Mouse (Mus musculus) layer of hippocampus, postnatal 14 days (tissue): Measurements from ENCODE around the gene Egflam. TPM values are rescaled to one million over a fixed set of nuclear protein-coding genes. Genes with fewer than 3 reads are reported as not detected.

Source experiments
- DNase-seq, 2 experiments: peaks; one replicate each; pipeline ENCODE4 v3.0.0; 2021 to 2022; ENCODE audit warnings: low spot score in 2 of 2, mixed read lengths in 1 of 2
- total RNA-seq, 2 experiments: library from RNA; stranded (reverse); gene quantifications; 2 replicates each; pipeline ENCODE4 v1.2.3; 2021

Gene Egflam
- total RNA-seq, 2 experiments from 2014 or later, result 4.6 to 6.5 TPM

DNA sequence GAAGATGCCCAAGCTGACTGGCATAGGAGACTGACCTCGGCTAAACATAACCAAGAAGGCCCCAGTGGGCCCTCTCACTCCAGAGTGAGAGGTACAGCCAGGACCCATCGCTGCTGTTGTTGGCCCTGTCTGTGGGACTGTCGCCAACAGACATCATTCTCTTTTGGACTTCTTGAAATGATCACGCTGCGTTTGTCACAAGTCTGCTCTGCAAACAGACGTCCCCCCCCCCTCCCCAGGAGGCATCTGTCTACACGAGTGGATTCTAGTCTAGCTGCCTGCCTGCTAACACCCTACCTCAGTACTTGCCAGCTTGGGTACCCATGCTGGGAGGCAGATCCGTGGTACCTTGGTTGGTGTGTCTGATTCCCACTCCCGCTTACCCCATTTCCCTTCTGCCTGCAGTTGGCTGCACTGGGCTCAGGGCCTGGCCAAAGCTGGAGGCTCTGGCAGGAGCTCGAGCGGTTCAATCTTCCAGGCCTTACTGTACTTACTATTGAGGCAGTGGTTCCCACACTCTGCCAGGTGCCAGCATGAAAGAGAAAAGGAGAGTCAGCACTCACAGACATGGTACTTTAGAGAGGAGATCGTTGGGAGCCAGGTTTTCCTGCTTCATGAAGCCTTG, 173.9 kb downstream of the Egflam start:
- peak in 1 of 2 experiments; percentile 25 for DNase-seq

DNA sequence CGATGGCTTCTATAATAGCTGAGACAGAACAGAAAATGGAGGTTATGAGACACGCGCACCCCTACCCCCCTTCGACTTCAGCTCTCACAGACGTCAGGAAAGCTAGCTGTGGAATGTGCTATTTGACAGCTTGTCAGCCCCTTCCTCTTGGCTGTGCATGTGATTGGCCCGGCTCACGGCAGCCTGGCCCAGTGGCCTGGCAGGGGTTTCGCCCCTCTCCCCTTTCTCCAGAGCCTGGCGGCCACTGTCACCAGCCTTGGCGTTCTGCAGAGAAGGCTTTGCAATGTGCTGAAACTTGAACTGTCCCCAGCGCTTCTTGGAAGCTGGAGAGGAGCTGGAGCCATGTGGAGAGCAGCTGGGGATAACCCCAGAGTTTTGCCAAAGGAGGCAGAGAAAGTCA, 175.4 kb downstream of the Egflam start:
- DNase-seq, result peak in 1 of 2 experiments; percentile 38

- no peak for DNase-seq
Measured at GRCm38 (mm10) chr15:7217273-7217598, 181.0 kb downstream of the Egflam start.

GRCm38 (mm10) chr15:7216581-7217272, 181.5 kb downstream of the Egflam start:
- DNase-seq, result no peak

DNA sequence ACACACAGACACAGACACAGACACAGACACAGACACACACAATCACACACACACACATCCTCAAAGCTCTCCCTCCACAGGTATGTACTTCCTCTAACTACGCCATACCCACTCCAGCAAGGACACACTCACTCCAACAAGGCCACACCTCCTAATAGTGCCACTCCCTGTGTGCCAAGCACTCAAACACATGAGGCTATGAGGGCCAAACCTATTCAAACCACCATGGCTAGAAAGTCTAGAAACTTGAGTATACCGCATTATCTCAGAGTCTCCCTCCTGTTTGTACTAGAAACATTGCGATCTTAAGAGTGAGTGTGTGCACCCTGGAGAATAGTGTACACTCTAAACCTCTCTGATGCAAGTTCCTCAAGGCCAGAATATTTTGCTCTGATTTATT, 182.3 kb downstream of the Egflam start:
- DNase-seq, result no peak

DNA sequence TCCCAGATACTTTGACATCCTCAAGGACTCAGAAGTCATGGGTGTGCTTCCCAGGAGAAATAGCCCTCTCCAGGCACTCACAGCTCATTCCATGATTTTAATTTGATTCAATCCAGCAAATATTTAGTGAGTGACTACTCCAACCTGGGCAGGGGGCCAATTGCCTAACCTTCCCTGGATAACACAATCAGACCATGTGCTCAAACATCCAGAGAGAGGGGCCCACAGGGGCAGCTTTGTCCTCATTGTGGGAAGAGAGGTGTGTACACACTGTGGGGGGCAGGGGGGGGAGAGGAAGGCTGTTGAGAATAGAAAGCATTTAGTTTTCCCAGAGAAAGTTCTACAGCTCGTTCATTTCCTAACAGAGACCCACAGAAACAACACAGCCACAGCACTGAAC, 184.5 kb downstream of the Egflam start:
- no peak for DNase-seq

DNA sequence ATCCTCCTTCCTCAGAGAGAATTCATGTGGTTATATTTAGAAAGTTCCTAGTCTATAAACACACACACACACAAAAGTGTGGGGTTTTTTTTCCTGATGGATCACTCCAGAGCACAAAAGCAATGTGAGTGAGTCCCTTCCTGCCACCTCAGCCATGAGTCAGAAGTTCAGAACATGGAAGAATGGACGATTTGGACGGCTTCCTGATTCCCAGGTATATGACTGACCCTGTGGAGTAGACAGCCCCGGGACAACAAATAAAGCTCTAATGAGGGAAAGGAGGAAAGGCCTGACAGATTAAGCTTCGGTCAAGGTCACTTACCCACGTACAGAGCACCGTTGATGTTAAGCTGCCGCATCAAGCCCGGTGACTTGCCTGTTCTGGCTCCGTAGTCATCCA, 190.0 kb downstream of the Egflam start:
- no peak for DNase-seq

DNA sequence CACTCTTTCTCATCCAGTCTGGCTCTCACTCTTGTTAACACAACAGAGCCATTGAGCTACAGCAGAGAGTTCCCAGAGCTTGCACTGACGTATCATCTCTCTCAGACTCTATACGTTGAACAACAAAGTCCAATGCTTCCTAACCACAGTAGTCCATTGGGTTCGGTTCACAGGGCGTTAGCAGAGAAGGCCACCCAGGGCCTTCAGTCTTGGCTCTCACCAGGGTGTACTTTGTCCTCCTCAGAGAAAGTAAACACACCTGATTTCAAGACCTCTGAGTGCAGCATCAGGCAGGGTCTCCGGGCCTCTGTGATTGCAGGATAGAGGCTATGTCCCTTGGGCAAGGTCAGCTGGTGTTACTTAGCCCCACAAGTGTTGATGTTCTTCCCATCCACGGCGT, 190.9 kb downstream of the Egflam start:
- no peak for DNase-seq

GRCm38 (mm10) chr15:7206110-7206509, 192.1 kb downstream of the Egflam start:
- no peak for DNase-seq

- DNase-seq, result no peak
Measured at GRCm38 (mm10) chr15:7204917-7205316, 193.3 kb downstream of the Egflam start.

- no peak for DNase-seq
Measured at GRCm38 (mm10) chr15:7203606-7204330, 194.4 kb downstream of the Egflam start.

DNA sequence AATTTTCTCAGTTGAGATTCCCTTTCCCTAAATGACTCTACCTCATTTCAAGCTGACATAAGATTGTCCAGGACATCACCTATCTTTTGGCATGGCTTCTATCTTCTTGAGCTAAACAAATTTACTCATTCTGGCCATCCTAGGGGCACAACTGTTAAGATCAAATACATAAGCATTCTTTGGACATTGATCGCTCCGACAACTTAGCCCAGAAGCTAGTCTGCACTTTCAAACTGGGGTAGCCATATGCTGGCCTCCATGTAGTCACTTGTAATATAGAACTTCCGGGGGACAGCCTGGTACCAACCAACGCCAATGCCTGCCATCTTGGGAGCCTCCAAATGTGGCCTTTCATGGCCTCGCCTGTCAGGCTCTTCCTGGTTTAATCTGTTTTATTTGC, 195.2 kb downstream of the Egflam start:
- DNase-seq, result no peak

DNA sequence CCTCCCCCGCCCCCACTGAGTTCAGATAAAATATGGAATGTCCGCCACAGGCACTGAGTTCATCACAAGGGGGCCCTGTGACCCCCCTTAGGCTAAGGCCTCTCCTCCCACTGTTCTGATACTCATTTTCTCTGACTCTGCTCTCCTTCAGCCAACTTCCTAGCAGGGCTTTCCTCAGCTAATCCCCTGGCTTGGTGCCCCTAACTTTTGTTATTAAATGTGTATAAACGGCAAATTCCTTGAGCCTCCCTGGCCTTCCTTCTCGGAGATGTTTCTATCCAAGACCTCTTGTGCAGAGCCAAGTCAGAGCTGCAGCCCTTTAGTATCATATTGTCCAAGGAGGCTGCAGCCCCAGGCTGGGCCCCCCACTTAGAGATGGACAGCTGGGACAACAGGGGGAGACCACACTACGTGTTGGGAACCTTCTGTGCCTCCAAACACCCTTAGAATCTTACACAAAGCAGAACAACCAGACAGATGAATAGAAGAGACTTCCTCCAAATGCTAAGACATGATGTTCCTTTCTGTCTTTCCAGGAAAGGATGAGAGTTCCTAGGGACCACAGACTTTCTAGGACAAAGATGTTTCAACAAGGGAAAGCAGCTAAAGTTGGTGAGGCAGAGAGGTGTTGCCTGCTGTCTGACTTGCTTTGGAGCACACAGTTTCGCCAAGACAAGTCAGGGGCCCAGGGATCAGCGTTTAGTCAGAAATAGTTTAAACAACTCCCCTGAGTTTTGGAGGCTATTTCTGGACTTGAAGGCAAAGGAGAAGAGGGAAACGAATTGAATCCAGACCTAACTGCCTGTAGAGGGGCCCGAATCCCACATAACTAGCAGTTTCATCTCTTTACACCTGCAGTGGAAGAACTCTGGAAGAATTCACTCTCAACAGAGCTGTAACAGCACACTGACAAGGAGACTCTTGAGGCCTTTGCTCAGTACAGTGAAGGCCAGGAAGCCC, 196.5 kb downstream of the Egflam start:
- no peak for DNase-seq

DNA sequence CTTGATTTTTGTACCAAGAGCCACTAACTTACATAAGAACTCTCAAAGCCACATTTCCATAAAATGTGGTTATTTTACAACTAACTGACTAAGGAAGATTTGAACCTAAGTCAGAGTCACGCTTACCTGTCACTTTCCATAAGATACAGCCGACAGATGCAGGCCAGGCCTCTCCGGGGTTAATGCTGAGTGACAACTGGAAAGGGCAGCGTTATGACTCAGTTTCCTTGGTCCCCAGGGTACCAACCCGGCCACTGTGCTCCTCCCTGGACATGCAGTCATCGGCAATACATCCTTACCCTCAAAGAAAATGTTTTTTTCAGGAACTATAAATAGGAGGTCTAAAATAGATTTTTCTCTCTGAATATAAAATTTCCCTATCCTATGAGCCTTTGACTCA, 197.9 kb downstream of the Egflam start:
- no peak for DNase-seq

GRCm38 (mm10) chr15:7198816-7199215, 199.4 kb downstream of the Egflam start:
- peak; percentile 38 to 71 for DNase-seq

DNA sequence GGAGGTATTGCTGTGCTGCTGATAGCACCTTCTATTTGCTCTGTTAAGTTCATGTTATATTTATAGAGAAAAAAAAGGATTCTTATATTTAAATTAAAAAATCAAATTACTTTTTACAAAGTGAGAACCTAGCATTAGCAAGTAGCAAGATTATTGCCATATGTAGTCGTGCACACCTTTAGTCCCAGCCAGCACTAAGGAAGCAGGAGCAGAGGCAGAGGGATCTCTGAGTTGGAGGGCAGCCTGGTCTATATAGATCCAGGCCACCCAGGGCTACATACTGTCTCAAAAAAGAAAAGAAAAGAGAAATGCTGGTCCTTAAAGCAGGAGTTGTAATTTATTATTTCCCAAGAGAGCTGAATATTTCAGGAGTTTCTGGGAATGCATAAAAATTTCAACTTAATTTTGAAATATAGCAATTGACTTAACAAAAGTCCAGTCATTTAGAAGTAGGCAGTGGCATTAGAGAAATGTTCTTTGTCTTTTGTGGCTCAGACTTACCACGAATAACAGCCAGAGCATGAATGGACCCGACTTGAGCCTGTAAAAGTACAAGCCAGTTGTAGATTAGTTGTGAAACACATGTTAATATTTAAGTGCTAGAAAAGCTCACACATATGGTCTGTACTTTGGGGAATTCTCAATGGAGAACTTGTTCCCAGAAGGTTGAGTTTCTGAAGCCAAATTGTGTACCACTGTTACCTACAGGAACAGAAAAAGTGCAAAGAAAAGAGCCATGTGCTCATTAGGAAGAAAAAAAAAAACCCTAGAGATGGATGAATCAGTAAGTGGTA, 200.3 kb downstream of the Egflam start:
- no peak for DNase-seq

DNA sequence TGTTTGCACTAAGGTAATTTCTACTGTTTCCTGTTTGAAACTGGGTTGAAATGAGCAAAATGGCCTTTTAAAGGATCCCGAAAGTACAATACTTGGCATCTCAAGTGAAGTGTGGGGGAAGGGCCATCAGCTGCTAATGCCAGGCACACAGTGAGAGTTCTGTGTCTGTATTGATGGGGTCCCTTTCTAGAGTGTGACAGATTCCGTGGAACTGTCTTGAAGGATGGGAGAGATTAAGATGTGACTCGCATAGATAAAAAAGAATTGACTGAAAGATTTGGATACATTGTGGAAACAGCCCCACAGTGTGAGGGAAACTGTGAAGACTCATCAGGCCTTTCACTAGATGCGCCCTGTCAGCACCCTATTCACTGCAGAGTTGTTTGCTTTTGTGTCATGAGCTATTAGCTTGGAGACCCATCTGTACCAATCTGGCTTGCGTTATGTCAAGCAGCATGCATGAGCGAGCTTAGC, 203.4 kb downstream of the Egflam start:
- DNase-seq, result peak in 1 of 2 experiments; percentile 55

DNA sequence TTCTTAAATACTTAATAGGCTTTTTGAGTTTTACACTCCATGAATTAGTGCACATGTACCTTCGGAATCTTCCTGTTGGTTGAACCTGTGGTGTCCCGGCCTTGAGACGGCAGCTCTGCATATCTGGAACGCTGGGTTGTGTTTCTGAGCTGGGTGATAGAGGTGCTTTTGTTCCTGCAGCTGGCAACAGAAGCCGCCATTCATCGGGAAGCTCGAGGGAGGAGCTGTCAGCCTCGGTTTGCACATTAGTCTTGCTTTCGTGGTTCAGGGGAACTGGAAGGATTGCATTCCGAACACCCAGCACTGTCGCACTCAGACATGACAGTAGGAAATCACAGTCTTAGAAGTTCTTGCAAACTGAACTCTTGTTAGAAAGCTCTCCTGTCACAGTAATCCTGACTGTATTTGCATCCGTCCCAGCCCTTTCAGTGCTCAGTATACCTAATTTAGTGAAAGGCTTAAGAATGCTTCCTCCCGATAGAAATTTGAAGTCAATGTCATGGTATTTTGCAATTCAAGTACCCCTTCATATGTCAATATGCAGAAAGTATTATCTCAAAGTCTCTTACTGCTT, 204.0 kb downstream of the Egflam start:
- peak; percentile 28 to 57 for DNase-seq

- DNase-seq, result no peak
Measured at GRCm38 (mm10) chr15:7192582-7192981, 205.6 kb downstream of the Egflam start.

DNA sequence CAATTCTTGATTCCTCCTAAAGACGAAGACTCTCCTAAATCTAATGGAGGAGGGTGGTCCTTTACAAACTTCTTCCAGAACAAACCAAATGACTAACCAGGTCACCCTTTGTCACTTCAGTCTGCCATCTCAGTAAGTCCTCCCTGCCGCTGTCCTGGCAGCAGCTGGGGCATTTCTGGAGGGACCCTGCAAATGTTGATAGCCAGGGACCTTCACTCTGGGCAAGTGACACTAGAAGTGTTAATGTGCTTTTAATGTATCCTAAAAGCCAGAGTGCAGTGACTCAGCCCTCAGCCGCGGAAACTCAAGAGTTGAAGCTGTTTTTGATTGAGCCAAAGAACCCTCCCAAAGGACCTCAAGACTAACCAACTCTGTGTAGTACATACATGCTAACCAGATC, 207.1 kb downstream of the Egflam start:
- no peak for DNase-seq
